Mouse (Mus musculus): Measurements from ENCODE around the gene Nup88. TPM values are rescaled to one million over a fixed set of nuclear protein-coding genes. Genes with fewer than 3 reads are reported as not detected.
A peak's percentile ranks its signal among the peaks of the same experiment; 100 is the strongest.

Nup88 gene
- polyA plus RNA-seq, 1 experiment, result 75.0 TPM

- Histone ChIP-seq H3K27ac (ENCODE audit: insufficient read depth, low read length) (no peak overlapping the region), H3K4me3 (ENCODE audit: insufficient read depth, low read length) (no peak overlapping the region), H3K4me1 (ENCODE audit: control insufficient read depth, insufficient read depth, low read length) (peaks cover 3% of the 10 kb centered on the region)
- TF ChIP-seq POLR2A (IDR thresholded peaks at IDR 0.05; ENCODE audit: extremely low read depth, insufficient read depth, low read length), result no peak
- no peak for TF ChIP-seq CTCF (IDR thresholded peaks at IDR 0.05; ENCODE audit: extremely low read depth, insufficient read depth, low read length)
Measured at GRCm38 (mm10) chr11:70972586-70972985, 2.8 kb upstream of the Nup88 start.

GRCm38 (mm10) chr11:70970560-70971540, 1.1 kb upstream of the Nup88 start:
- no peak overlapping the region for H3K27ac ChIP-seq (ENCODE audit: insufficient read depth, low read length)
- peaks cover 3% of the 10 kb centered on the region for H3K4me1 ChIP-seq (ENCODE audit: control insufficient read depth, insufficient read depth, low read length)
- peak overlapping the region; percentile 67 for H3K4me3 ChIP-seq (ENCODE audit: insufficient read depth, low read length)
- TF ChIP-seq CTCF (IDR thresholded peaks at IDR 0.05; ENCODE audit: extremely low read depth, insufficient read depth, low read length) (no peak), POLR2A (IDR thresholded peaks at IDR 0.05; ENCODE audit: extremely low read depth, insufficient read depth, low read length) (no peak; the same call in 1 of the 2 replicates)

GRCm38 (mm10) chr11:70969271-70969794, 440 bp downstream of the Nup88 start:
- Histone ChIP-seq H3K4me1 (ENCODE audit: control insufficient read depth, insufficient read depth, low read length) (peaks cover 6% of the 10 kb centered on the region), H3K27ac (ENCODE audit: insufficient read depth, low read length) (peak overlapping the region; percentile 61), H3K4me3 (ENCODE audit: insufficient read depth, low read length) (peak overlapping the region; percentile 67)
- TF ChIP-seq CTCF (IDR thresholded peaks at IDR 0.05; ENCODE audit: extremely low read depth, insufficient read depth, low read length) (no peak), POLR2A (IDR thresholded peaks at IDR 0.05; ENCODE audit: extremely low read depth, insufficient read depth, low read length) (no peak)

- H3K27ac ChIP-seq (ENCODE audit: insufficient read depth, low read length), result no peak overlapping the region
- H3K4me1 ChIP-seq (ENCODE audit: control insufficient read depth, insufficient read depth, low read length), result peaks cover 6% of the 10 kb centered on the region
- no peak overlapping the region for H3K4me3 ChIP-seq (ENCODE audit: insufficient read depth, low read length)
- TF ChIP-seq CTCF (IDR thresholded peaks at IDR 0.05; ENCODE audit: extremely low read depth, insufficient read depth, low read length), result no peak
- TF ChIP-seq POLR2A (IDR thresholded peaks at IDR 0.05; ENCODE audit: extremely low read depth, insufficient read depth, low read length), result no peak
Measured at GRCm38 (mm10) chr11:70964222-70964907, 5.4 kb downstream of the Nup88 start.

GRCm38 (mm10) chr11:70960786-70961554, 8.8 kb downstream of the Nup88 start:
- H3K27ac ChIP-seq (ENCODE audit: insufficient read depth, low read length), result peak overlapping the region; percentile 46; the same call in 1 of the 2 replicates
- no peak for TF ChIP-seq CTCF (IDR thresholded peaks at IDR 0.05; ENCODE audit: extremely low read depth, insufficient read depth, low read length)
- no peak for TF ChIP-seq POLR2A (IDR thresholded peaks at IDR 0.05; ENCODE audit: extremely low read depth, insufficient read depth, low read length)
- peaks cover 3% of the 10 kb centered on the region; the same call in 1 of the 2 replicates for H3K4me1 ChIP-seq (ENCODE audit: control insufficient read depth, insufficient read depth, low read length)
- no peak overlapping the region for H3K4me3 ChIP-seq (ENCODE audit: insufficient read depth, low read length)

GRCm38 (mm10) chr11:70954711-70955110, 15.1 kb downstream of the Nup88 start:
- no peak overlapping the region for H3K27ac ChIP-seq (ENCODE audit: insufficient read depth, low read length)
- H3K4me3 ChIP-seq (ENCODE audit: insufficient read depth, low read length), result no peak overlapping the region
- no peaks in the 10 kb centered on the region; the same call in 1 of the 2 replicates for H3K4me1 ChIP-seq (ENCODE audit: control insufficient read depth, insufficient read depth, low read length)
- TF ChIP-seq POLR2A (IDR thresholded peaks at IDR 0.05; ENCODE audit: extremely low read depth, insufficient read depth, low read length), result no peak
- TF ChIP-seq CTCF (IDR thresholded peaks at IDR 0.05; ENCODE audit: extremely low read depth, insufficient read depth, low read length), result no peak

GRCm38 (mm10) chr11:70944935-70945817, 24.6 kb downstream of the Nup88 start:
- TF ChIP-seq POLR2A (IDR thresholded peaks at IDR 0.05; ENCODE audit: extremely low read depth, insufficient read depth, low read length) (no peak), CTCF (IDR thresholded peaks at IDR 0.05; ENCODE audit: extremely low read depth, insufficient read depth, low read length) (no peak)
- peaks cover 3% of the 10 kb centered on the region; the same call in 1 of the 2 replicates for H3K4me1 ChIP-seq (ENCODE audit: control insufficient read depth, insufficient read depth, low read length)
- H3K4me3 ChIP-seq (ENCODE audit: insufficient read depth, low read length), result no peak overlapping the region
- no peak overlapping the region for H3K27ac ChIP-seq (ENCODE audit: insufficient read depth, low read length)

- TF ChIP-seq CTCF (IDR thresholded peaks at IDR 0.05; ENCODE audit: extremely low read depth, insufficient read depth, low read length) (no peak), POLR2A (IDR thresholded peaks at IDR 0.05; ENCODE audit: extremely low read depth, insufficient read depth, low read length) (no peak)
- Histone ChIP-seq H3K4me3 (ENCODE audit: insufficient read depth, low read length) (no peak overlapping the region), H3K4me1 (ENCODE audit: control insufficient read depth, insufficient read depth, low read length) (peaks cover 2% of the 10 kb centered on the region; the same call in 1 of the 2 replicates)
Measured at GRCm38 (mm10) chr11:70943651-70944050, 26.1 kb downstream of the Nup88 start.

More at GRCm38 (mm10) chr11:70943651-70944050, 26.1 kb downstream of the Nup88 start:
- no peak overlapping the region for H3K27ac ChIP-seq (ENCODE audit: insufficient read depth, low read length)
